Mouse (Mus musculus) E14TG2a.4 (cell line): ENCODE results near the gene Prc1.

Source experiments
- H3K27me3 ChIP-seq: 2 replicates; pipeline ENCODE4 v1.6.1; 2014; ENCODE audit warnings: low read length, control low read depth; ENCODE audit not compliant: insufficient read depth
- H3K36me3 ChIP-seq: 2 replicates; pipeline ENCODE4 v1.6.1; 2014; ENCODE audit warnings: low read length, control low read depth; ENCODE audit not compliant: insufficient read depth
- H3K4me1 ChIP-seq: replicated peaks from 2 replicates; pipeline ENCODE4 v1.6.1; 2014; ENCODE audit warnings: low read depth, low read length, control low read depth
- H3K4me3 ChIP-seq: replicated peaks from 2 replicates; pipeline ENCODE4 v1.5.1; 2014; ENCODE audit warnings: mild to moderate bottlenecking, low read length
- H3K9me3 ChIP-seq: 2 replicates; pipeline ENCODE4 v1.6.1; 2014; ENCODE audit warnings: low read length, control low read depth
- CTCF ChIP-seq: conservative IDR thresholded peaks from 2 replicates; pipeline ENCODE4 v1.5.1; 2014; ENCODE audit warnings: low read length
- NANOG ChIP-seq: IDR thresholded peaks from 2 replicates; pipeline ENCODE4 v1.6.1; 2014; ENCODE audit warnings: borderline replicate concordance, low read length, mixed read lengths
- POU5F1 ChIP-seq: IDR thresholded peaks from 2 replicates; pipeline ENCODE4 v1.6.1; 2014; ENCODE audit warnings: low read length, borderline replicate concordance

Gene Prc1

DNA sequence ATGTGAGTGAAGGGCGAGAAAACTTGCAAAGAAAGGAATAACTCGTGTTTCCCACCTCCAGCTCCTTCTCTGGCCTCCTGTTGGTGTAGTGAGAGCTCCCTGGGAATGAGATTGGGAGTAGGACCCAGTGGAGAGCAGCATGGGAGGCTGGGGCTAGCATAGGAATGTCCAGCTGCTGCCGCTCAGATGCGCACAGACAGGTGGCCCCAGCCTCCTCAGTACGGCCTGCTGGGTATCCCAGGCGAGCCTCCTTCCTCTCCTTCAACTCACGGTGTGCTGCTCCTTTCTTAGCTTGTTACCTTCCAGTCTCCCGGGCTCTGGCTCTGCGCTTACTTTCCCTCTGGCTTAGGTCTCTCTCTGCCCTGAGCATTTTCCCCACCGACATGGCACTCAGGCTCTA lies 14.2 kb upstream of the Prc1 start:
- TF ChIP-seq NANOG (no peak), POU5F1 (no peak), CTCF (no peak)
- Histone ChIP-seq H3K27me3 (no peaks in the 10 kb centered on the region), H3K36me3 (peaks cover 96% of the 10 kb centered on the region), H3K4me3 (no peak overlapping the region), H3K9me3 (no peaks in the 10 kb centered on the region), H3K4me1 (no peaks in the 10 kb centered on the region)

DNA sequence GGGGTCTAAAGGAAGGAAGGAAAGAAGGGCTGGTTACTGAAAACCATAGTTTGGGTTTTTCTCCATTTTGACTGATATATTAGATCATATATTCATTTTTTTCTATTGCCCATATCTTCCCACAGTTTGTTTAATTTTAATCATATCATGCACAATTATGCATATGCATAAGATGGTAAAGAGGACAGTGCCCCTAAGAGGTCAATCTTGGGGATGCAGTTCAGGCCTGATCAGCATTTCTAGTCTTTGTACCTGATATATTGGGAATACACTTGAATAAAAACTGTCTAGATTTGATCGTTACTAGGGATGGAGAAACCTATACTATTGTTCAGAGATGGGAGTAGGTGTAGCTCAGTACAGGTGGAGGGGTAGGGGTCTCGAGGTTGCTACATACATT lies 13.3 kb upstream of the Prc1 start:
- H3K27me3 ChIP-seq: no peaks in the 10 kb centered on the region
- no peaks in the 10 kb centered on the region for H3K9me3 ChIP-seq
- no peak overlapping the region for H3K4me3 ChIP-seq
- TF ChIP-seq NANOG (no peak), CTCF (no peak), POU5F1 (no peak)
- H3K4me1 ChIP-seq: 0 out of 2 replicates have a peak, but pooled peaks cover 6% of the 10 kb centered on the region
- peaks cover 97% of the 10 kb centered on the region for H3K36me3 ChIP-seq

DNA sequence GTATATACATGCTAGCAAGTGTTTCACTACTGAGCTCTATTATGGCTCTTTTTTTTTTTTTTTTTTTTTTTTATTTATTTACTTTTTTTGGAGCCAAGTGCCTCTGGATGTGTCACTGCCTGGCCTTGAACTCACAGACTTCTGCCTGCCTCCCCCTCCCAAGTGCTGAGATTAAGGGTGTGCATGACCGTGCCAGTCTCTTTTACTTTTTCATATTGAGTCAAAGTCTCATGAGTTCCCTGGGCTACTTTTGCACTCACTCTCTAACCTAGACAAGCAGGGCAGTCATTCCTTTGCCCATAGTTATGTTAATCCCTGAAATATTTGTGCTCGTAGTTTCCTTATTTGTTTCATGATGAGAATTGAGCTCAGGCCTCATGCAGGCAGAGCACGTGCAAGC lies 12.6 kb upstream of the Prc1 start:
- Histone ChIP-seq H3K27me3 (no peaks in the 10 kb centered on the region), H3K4me1 (0 out of 2 replicates have a peak, but pooled peaks cover 6% of the 10 kb centered on the region), H3K9me3 (no peaks in the 10 kb centered on the region), H3K36me3 (peaks cover 97% of the 10 kb centered on the region), H3K4me3 (no peak overlapping the region)
- TF ChIP-seq CTCF: no peak
- TF ChIP-seq POU5F1: no peak
- no peak for TF ChIP-seq NANOG

DNA sequence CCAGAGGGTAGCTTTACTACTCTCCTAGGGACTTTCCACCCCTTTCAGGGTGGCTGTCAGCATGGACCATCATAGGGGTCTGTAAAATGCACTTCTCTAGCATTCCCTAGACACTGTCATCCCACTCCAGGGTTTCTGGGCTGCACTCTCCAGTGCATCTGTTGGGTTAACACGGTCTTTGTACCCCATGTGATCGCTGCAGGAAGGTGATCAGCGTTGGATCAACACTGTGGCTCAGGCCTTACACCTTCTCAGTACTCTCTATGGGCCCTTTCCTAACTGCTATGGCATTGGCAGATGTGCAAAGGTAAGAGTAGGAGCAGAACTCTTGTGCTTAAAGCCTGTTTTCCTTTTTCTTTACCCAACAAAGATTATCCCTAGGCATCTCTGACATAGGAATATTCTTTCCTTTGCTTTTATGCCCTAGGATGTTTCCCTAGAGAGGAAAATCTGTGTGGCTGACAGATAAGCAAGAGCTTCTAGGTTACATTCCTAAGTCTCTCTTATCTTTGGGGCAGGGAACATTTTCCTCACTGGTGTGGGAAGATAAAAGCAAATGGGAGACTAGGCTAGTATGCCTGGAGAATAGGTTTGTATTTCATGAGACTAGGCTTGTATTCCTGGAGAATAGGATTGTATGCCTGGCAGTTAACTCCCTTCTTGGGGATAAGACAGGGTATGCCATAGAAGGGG lies 10.9 kb upstream of the Prc1 start:
- peaks cover 97% of the 10 kb centered on the region for H3K36me3 ChIP-seq
- H3K9me3 ChIP-seq: no peaks in the 10 kb centered on the region
- H3K4me1 ChIP-seq: 0 out of 2 replicates have a peak, but pooled peaks cover 6% of the 10 kb centered on the region
- H3K4me3 ChIP-seq: no peak overlapping the region
- TF ChIP-seq NANOG: no peak
- TF ChIP-seq CTCF: no peak
- no peak for TF ChIP-seq POU5F1
- H3K27me3 ChIP-seq: no peaks in the 10 kb centered on the region

DNA sequence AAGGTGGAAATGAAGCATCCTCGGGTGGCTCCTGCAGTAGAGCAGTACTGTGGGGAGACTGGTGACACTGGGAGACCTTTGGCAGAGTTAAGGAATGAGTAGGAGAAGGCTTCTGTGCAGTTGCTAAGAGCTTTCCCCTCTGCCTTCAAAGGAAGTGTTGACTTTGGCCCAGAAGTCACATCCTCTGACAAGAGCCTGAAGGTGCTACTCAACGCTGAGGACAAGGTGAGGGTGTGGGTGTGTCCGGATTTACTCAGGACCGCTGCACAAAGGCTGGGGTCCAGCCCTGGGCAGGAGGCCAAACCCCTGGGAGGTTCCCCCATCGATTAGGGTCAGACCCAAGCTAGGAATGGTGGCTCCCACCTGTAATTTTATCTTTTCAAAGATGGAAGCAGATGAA lies 9.9 kb upstream of the Prc1 start:
- H3K36me3 ChIP-seq: peaks cover 94% of the 10 kb centered on the region
- H3K9me3 ChIP-seq: no peaks in the 10 kb centered on the region
- 0 out of 2 replicates have a peak, but pooled peaks cover 6% of the 10 kb centered on the region for H3K4me1 ChIP-seq
- H3K4me3 ChIP-seq: no peak overlapping the region
- no peaks in the 10 kb centered on the region for H3K27me3 ChIP-seq
- TF ChIP-seq NANOG: no peak
- no peak for TF ChIP-seq POU5F1
- no peak for TF ChIP-seq CTCF

DNA sequence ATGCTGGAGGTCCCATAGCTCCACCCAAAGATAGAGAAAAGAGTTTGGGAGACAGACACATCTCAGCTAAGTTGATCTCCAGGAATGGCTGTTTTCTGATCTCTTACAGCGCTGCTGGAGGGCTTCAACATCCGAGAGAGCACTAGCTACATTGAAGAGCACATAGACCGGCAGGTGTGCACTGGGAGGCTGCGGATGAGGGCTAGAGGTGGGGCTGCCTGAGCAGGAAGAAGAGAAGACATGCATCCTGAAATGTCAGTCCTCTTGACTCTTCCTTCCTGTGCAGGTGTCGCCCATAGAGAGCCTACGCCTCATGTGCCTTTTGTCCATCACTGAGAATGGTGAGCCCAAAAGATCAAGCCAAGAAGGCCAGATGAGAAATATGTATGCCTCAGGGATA lies 8.5 kb upstream of the Prc1 start:
- Histone ChIP-seq H3K4me1 (peaks cover 12% of the 10 kb centered on the region), H3K9me3 (no peaks in the 10 kb centered on the region), H3K36me3 (peaks cover 94% of the 10 kb centered on the region), H3K27me3 (no peaks in the 10 kb centered on the region), H3K4me3 (no peak overlapping the region)
- TF ChIP-seq CTCF: no peak
- no peak for TF ChIP-seq NANOG
- no peak for TF ChIP-seq POU5F1

DNA sequence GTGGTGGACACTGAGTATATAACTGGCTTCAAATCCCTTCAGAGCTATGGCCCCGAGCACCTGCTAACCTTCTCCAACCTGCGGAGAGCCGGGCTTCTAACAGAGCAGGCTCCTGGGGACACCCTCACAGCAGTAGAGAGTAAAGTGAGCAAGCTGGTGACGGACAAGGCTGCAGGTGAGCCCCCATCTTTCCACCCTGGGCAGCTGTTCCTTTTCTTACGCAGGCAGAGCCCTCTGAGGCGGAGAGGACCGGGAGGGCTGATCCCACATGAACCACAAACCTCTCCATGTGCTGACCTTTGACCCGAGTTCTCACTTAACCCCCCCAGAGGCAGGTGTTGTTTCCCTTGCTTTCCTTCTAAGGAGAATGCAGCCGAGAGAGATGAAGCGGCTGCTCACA lies 6.5 kb upstream of the Prc1 start:
- H3K4me3 ChIP-seq: no peak overlapping the region
- H3K9me3 ChIP-seq: no peaks in the 10 kb centered on the region
- H3K27me3 ChIP-seq: no peaks in the 10 kb centered on the region
- TF ChIP-seq POU5F1 (no peak), CTCF (no peak), NANOG (no peak)
- H3K4me1 ChIP-seq: peaks cover 12% of the 10 kb centered on the region
- peaks cover 92% of the 10 kb centered on the region for H3K36me3 ChIP-seq

DNA sequence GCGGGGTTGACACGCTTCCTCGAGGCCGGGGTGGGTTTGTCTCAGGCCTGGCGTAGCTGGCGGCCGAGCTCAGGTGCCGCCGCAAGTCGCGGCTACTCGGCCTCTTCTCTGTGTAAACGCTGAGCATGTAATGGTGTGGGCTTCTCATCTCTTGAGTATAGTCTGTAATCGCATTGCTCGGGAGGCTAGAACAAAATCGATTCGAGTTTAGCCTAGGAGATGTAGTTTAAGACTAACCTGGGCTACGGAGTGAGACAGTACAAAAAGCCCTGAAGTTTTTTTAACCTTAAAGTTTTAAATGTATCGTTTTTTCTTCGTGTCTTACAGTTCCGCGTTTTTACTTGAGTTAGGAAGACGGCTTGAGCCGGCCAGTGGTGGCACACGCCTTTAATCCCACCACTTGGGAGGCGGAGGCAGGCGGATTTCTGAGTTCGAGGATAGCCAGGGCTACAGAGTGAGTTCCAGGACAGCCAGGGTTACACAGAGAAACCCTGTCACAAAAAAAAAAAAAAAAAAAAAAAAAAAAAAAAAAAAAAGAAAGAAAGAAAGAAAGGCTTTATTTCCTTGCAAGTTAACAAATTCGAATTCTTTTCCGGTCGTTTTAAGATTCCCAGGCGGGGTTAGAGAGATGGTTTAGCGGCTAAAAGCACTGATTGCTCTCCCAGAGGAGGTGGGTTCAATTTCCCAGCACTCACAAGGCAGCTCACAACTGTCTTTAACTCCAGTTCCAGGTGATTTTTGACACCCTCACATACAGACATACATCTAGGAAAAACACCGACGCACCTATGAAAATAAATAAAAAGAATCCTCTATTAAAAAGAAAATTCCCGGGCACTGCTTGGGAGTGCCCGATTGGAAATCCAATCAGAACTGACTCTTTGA lies 756 bp downstream of the Prc1 start:
- no peaks in the 10 kb centered on the region for H3K9me3 ChIP-seq
- peaks cover 65% of the 10 kb centered on the region for H3K36me3 ChIP-seq
- H3K4me3 ChIP-seq: peak overlapping the region; percentile 97
- H3K27me3 ChIP-seq: no peaks in the 10 kb centered on the region
- H3K4me1 ChIP-seq: peaks cover 58% of the 10 kb centered on the region
- TF ChIP-seq POU5F1: no peak
